Mouse (Mus musculus) heart, postnatal 10 days (tissue): ENCODE data around the gene Tbx15. TPM values are rescaled to one million over a fixed set of nuclear protein-coding genes. Genes with fewer than 3 reads are reported as not detected.

ENCODE experiments used
- DNase-seq, 2 experiments: peaks; one replicate each; pipeline ENCODE4 v3.0.0; 2021
- intact Hi-C: fragments of 180-260 bp; cut with DNase I; formaldehyde crosslinking; loops from one replicate; pipeline ENCODE4 v1.15.1; 2025
- microRNA-seq, 2 experiments: library from miRNA; unstranded; fragments of <30 nt; microRNA quantifications; one replicate each; pipeline ENCODE4 v1.2.0; 2022
- total RNA-seq, 2 experiments: library from RNA; stranded (reverse); gene quantifications; 2 replicates each; pipeline ENCODE4 v1.2.3; 2021

The Tbx15 gene
- total RNA-seq, 2 experiments from 2014 or later, result 0.40 to 0.43 TPM

DNA sequence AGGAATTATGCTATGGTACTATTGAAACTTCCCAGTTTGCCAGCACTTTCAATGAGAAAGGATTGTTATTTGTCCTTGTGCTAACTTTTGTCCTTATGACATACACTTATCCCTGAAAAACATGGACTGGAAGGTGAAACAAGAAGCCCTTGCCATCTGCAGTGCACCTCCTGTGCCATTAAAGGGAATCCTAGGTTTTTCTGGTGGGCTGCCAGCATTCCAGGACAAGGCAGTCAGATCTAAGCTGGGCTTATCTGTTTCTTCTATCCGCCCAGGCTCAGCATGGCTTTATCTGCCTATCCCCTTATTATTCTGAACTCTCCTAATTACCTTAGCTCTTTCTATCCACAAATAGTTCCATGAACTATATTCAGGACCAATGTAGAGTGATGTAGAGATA is 98.6 kb downstream of the Tbx15 start:
- DNase-seq, result peak; percentile 4 to 21
- intact Hi-C loops, result no loop called here

GRCm38 (mm10) chr3:99340021-99340420 is 99.8 kb downstream of the Tbx15 start:
- intact Hi-C loops, result no loop called here
- no peak for DNase-seq

DNA sequence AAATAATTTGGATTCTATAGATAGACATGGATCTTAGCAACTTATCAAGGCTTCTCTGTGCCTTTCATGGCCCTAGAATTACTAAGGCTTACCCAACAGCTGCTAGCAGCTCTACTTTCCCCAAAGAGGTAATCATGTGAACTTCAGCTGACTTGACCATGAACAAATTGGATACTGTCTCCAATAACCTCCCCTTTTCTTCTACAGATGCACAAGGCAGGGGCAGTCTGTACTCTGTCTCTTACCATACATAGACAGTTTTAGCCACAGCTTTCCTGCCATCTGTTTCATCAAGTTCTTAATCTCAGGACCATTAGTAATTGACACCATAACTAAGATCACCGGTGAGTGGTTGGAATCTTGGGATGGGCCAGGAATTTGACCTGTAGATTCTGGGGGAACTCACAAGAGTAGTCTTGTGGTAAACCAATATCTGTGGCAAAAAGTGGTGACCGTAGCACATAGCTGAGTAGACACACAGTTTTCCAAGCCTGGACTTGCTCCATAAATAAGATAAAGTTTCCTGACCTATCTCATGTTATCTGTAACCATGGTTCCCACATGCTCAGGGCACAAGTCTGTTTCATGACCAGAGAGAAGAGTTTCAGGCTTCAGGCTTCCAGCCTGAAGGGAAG is 139.6 kb downstream of the Tbx15 start:
- no peak for DNase-seq
- intact Hi-C loops, result no loop called here

GRCm38 (mm10) chr3:99387127-99387526 is 146.9 kb downstream of the Tbx15 start:
- intact Hi-C loops, result no loop called here
- DNase-seq, result no peak

Small RNA genes lying within 50 kb of the gene (microRNA-seq; reads per million reads assigned to microRNA genes)
- 0 reads per million in 2 experiments for gene Mir6481

Other genes with a start within 250 kb of the Tbx15 start
- gene Wars2, start 99.3 kb upstream of the Tbx15 start, total RNA-seq, result 10 to 100 TPM in 1 of 2 experiments, 1 to 10 TPM in 1; 7.0 to 10.3 TPM